Mouse (Mus musculus) kidney, postnatal 4 days (tissue): ENCODE data around the gene Aldh18a1.
"Not testable (repeated sequence)": the region's sequence is repeated elsewhere in the genome, so short reads cannot be mapped to it uniquely, and the experiment has no call there.

Experiments
- DNase-seq, 2 experiments: peaks; one replicate each; pipeline ENCODE4 v3.0.0; 2021; ENCODE audit warnings: mixed read lengths in 2 of 2

Aldh18a1 gene

GRCm38 (mm10) chr19:40588293-40588654 is at the start of gene Aldh18a1:
Aldh18a1 (minus strand) TSS chr19:40588463.
- peak; percentile 94 to 95 for DNase-seq

GRCm38 (mm10) chr19:40637601-40638000 is 49.3 kb upstream of the Aldh18a1 start:
- no peak for DNase-seq

GRCm38 (mm10) chr19:40637091-40637490 is 48.8 kb upstream of the Aldh18a1 start:
- peak in 1 of 2 experiments; percentile 58 for DNase-seq

- no peak for DNase-seq
Observed at GRCm38 (mm10) chr19:40633144-40633543, 44.9 kb upstream of the Aldh18a1 start.

- DNase-seq, result no peak
Observed at GRCm38 (mm10) chr19:40632668-40633067, 44.4 kb upstream of the Aldh18a1 start.

GRCm38 (mm10) chr19:40632193-40632592 is 43.9 kb upstream of the Aldh18a1 start:
- DNase-seq, result no peak

GRCm38 (mm10) chr19:40630606-40631005 is 42.3 kb upstream of the Aldh18a1 start:
- DNase-seq, result no peak

- peak in 1 of 2 experiments; percentile 29 for DNase-seq
Observed at GRCm38 (mm10) chr19:40630096-40630495, 41.8 kb upstream of the Aldh18a1 start.

- DNase-seq, result no peak
Observed at GRCm38 (mm10) chr19:40628950-40629349, 40.7 kb upstream of the Aldh18a1 start.

GRCm38 (mm10) chr19:40625935-40626334 is 37.7 kb upstream of the Aldh18a1 start:
- no peak for DNase-seq

GRCm38 (mm10) chr19:40621616-40622015 is 33.4 kb upstream of the Aldh18a1 start:
- not testable (repeated sequence) for DNase-seq

- DNase-seq, result no peak
Observed at GRCm38 (mm10) chr19:40616021-40616420, 27.8 kb upstream of the Aldh18a1 start.

GRCm38 (mm10) chr19:40614811-40615210 is 26.5 kb upstream of the Aldh18a1 start:
- no peak for DNase-seq

- DNase-seq, result peak; percentile 97
Observed at GRCm38 (mm10) chr19:40611830-40612506, 23.7 kb upstream of the Aldh18a1 start, which contains the start of the genes Tctn3 and Entpd1. Tctn3 (minus strand) TSS chr19:40612233. Entpd1 (plus strand) TSS chr19:40612366.

GRCm38 (mm10) chr19:40607676-40608075 is 19.4 kb upstream of the Aldh18a1 start:
- no peak for DNase-seq

- no peak for DNase-seq
Observed at GRCm38 (mm10) chr19:40605189-40605588, 16.9 kb upstream of the Aldh18a1 start.

GRCm38 (mm10) chr19:40601870-40602269 is 13.6 kb upstream of the Aldh18a1 start:
- no peak for DNase-seq

GRCm38 (mm10) chr19:40600846-40601245 is 12.6 kb upstream of the Aldh18a1 start:
- not testable (repeated sequence) for DNase-seq

- DNase-seq, result no peak
Observed at GRCm38 (mm10) chr19:40595831-40596230, 7.6 kb upstream of the Aldh18a1 start.

GRCm38 (mm10) chr19:40595231-40595630 is 7.0 kb upstream of the Aldh18a1 start:
- DNase-seq, result no peak

- no peak for DNase-seq
Observed at GRCm38 (mm10) chr19:40589530-40589880, 1.2 kb upstream of the Aldh18a1 start.

GRCm38 (mm10) chr19:40588847-40589529 is 725 bp upstream of the Aldh18a1 start:
- DNase-seq, result peak; percentile 96

GRCm38 (mm10) chr19:40587491-40588292 is 571 bp downstream of the Aldh18a1 start:
- no peak for DNase-seq
